Mouse (Mus musculus) midbrain, embryonic 11.5 days (tissue): ENCODE measurements at regions not wholly inside any gene's neighbourhood (a gene's known extent, or its start where the extent isn't known, plus 50 kb on each side); places are given as distances from the start of the nearest gene placed in this dataset.

Source experiments
- ATAC-seq: fragments of 200-750 bp; cut with Nextera tagmentation; 2 replicates; pipeline ENCODE4 v1.8.0; 2017; ENCODE audit warnings: moderate TSS enrichment, moderate library complexity; ENCODE audit not compliant: low FRiP score
- DNase-seq: peaks from one replicate; pipeline ENCODE4 v3.0.0; 2015; ENCODE audit warnings: low spot score; ENCODE audit errors: missing footprints
- H3K27ac ChIP-seq: fragments of 300-500 bp; sonication (generic); 2 replicates; pipeline ENCODE4 v1.5.1; 2014; ENCODE audit warnings: low read depth, low read length
- H3K27me3 ChIP-seq: fragments of 300-500 bp; sonication (generic); 2 replicates; pipeline ENCODE4 v1.6.1; 2014; ENCODE audit warnings: mild to moderate bottlenecking, low read length, moderate library complexity, mixed read lengths; ENCODE audit not compliant: control insufficient read depth, insufficient read depth
- H3K36me3 ChIP-seq: fragments of 300-500 bp; sonication (generic); 2 replicates; pipeline ENCODE4 v1.6.1; 2014; ENCODE audit warnings: mild to moderate bottlenecking, low read length, moderate library complexity, mixed read lengths; ENCODE audit not compliant: control insufficient read depth, insufficient read depth
- H3K4me1 ChIP-seq: fragments of 300-500 bp; sonication (generic); 2 replicates; pipeline ENCODE4 v1.6.1; 2014; ENCODE audit warnings: low read length; ENCODE audit not compliant: control insufficient read depth, insufficient read depth
- H3K4me2 ChIP-seq: fragments of 300-500 bp; sonication (generic); 2 replicates; pipeline ENCODE4 v1.6.1; 2014; ENCODE audit warnings: mild to moderate bottlenecking, moderate library complexity
- H3K4me3 ChIP-seq: fragments of 300-500 bp; sonication (generic); 2 replicates; pipeline ENCODE4 v1.5.1; 2014; ENCODE audit warnings: low read depth, low read length
- H3K9ac ChIP-seq: fragments of 300-500 bp; sonication (generic); 2 replicates; pipeline ENCODE4 v1.6.1; 2014; ENCODE audit warnings: low read length
- H3K9me3 ChIP-seq: fragments of 300-500 bp; sonication (generic); 2 replicates; pipeline ENCODE4 v1.6.1; 2016; ENCODE audit warnings: low read length; ENCODE audit not compliant: control insufficient read depth
- WGBS: fragments of 180-500 bp; shearing (Covaris S2); extraction: QIAGEN DNeasy Blood & Tissue Kit; methylation state at CpG from one replicate; pipeline ENCODE4 v1.1.7; 2014; 5-methylcytosine and 5-hydroxymethylcytosine counted together

GRCm38 (mm10) chr12:110187246-110188135 is 91.4 kb upstream of the Dio3 start:
- peak overlapping the region; percentile 65 for H3K4me2 ChIP-seq
- under 1% methylated on average over 49 of the region's 49 CpGs for WGBS
- peak overlapping the region; percentile 48 for H3K4me3 ChIP-seq
- H3K27me3 ChIP-seq, result peaks cover 22% of the 10 kb centered on the region
- H3K9ac ChIP-seq, result peak overlapping the region; percentile 74
- peaks cover 59% of the 10 kb centered on the region for H3K4me1 ChIP-seq
- H3K27ac ChIP-seq, result peak overlapping the region; percentile 93
- ATAC-seq, result peak; percentile 84
- DNase-seq, result peak; percentile 97
- no peaks in the 10 kb centered on the region for H3K9me3 ChIP-seq
- H3K36me3 ChIP-seq, result no peaks in the 10 kb centered on the region

- H3K27me3 ChIP-seq, result peaks cover 22% of the 10 kb centered on the region
- no peaks in the 10 kb centered on the region for H3K36me3 ChIP-seq
- peak overlapping the region; percentile 48 for H3K4me3 ChIP-seq
- 1% methylated on average over 29 of the region's 29 CpGs for WGBS
- peak overlapping the region; percentile 93 for H3K27ac ChIP-seq
- peaks cover 59% of the 10 kb centered on the region for H3K4me1 ChIP-seq
- DNase-seq (peak; percentile 97), ATAC-seq (no peak)
- H3K4me2 ChIP-seq, result peak overlapping the region; percentile 65
- H3K9ac ChIP-seq, result peak overlapping the region; percentile 74
- no peaks in the 10 kb centered on the region for H3K9me3 ChIP-seq
These were observed 90.7 kb upstream of the Dio3 start for GRCm38 (mm10) chr12:110188136-110188631.

- H3K4me2 ChIP-seq, result peak overlapping the region; percentile 65
- H3K36me3 ChIP-seq, result no peaks in the 10 kb centered on the region
- ATAC-seq, result no peak
- peaks cover 55% of the 10 kb centered on the region for H3K4me1 ChIP-seq
- no peaks in the 10 kb centered on the region for H3K9me3 ChIP-seq
- H3K27ac ChIP-seq, result peak overlapping the region; percentile 93
- WGBS, result 1% methylated on average over 35 of the region's 39 CpGs
- H3K4me3 ChIP-seq, result peak overlapping the region; percentile 48
- H3K9ac ChIP-seq, result peak overlapping the region; percentile 74
- peak; percentile 96 for DNase-seq
- peaks cover 22% of the 10 kb centered on the region for H3K27me3 ChIP-seq
These were observed 90.1 kb upstream of the Dio3 start for GRCm38 (mm10) chr12:110188641-110189328.

- under 1% methylated on average over 19 of the region's 19 CpGs for WGBS
- Histone ChIP-seq H3K9ac (peak overlapping the region; percentile 74), H3K27me3 (peaks cover 22% of the 10 kb centered on the region), H3K4me1 (peaks cover 50% of the 10 kb centered on the region), H3K9me3 (no peaks in the 10 kb centered on the region), H3K36me3 (no peaks in the 10 kb centered on the region), H3K27ac (peak overlapping the region; percentile 93), H3K4me3 (peak overlapping the region; percentile 48), H3K4me2 (peak overlapping the region; percentile 65)
- ATAC-seq, result no peak
- DNase-seq, result peak; percentile 96
These were observed 89.6 kb upstream of the Dio3 start for GRCm38 (mm10) chr12:110189329-110189642.

- no peak for ATAC-seq
- Histone ChIP-seq H3K4me1 (peaks cover 33% of the 10 kb centered on the region), H3K9me3 (no peaks in the 10 kb centered on the region), H3K36me3 (no peaks in the 10 kb centered on the region), H3K4me2 (no peak overlapping the region), H3K27ac (no peak overlapping the region), H3K4me3 (no peak overlapping the region), H3K27me3 (peaks cover 18% of the 10 kb centered on the region), H3K9ac (no peak overlapping the region)
- DNase-seq, result no peak
- 65% methylated on average over 8 of the region's 8 CpGs for WGBS
These were observed 86.7 kb upstream of the Dio3 start for GRCm38 (mm10) chr12:110192186-110192585.

GRCm38 (mm10) chr12:110197366-110197765 is 81.5 kb upstream of the Dio3 start:
- Histone ChIP-seq H3K36me3 (no peaks in the 10 kb centered on the region), H3K4me2 (no peak overlapping the region), H3K27ac (no peak overlapping the region), H3K9ac (no peak overlapping the region), H3K27me3 (no peaks in the 10 kb centered on the region; the same call in 1 of the 2 replicates), H3K4me1 (no peaks in the 10 kb centered on the region), H3K4me3 (no peak overlapping the region), H3K9me3 (no peaks in the 10 kb centered on the region)
- whole genome bisulfite sequencing, result 92% methylated on average over 3 of the region's 3 CpGs
- no peak for DNase-seq
- ATAC-seq, result no peak

- no peaks in the 10 kb centered on the region for H3K9me3 ChIP-seq
- no peak overlapping the region for H3K4me2 ChIP-seq
- no peaks in the 10 kb centered on the region for H3K4me1 ChIP-seq
- WGBS, result 94% methylated on average over 7 of the region's 7 CpGs
- no peak overlapping the region for H3K9ac ChIP-seq
- no peak overlapping the region for H3K4me3 ChIP-seq
- H3K36me3 ChIP-seq, result no peaks in the 10 kb centered on the region
- ATAC-seq (no peak), DNase-seq (no peak)
- H3K27ac ChIP-seq, result no peak overlapping the region
- no peaks in the 10 kb centered on the region; the same call in 1 of the 2 replicates for H3K27me3 ChIP-seq
These were observed 78.4 kb upstream of the Dio3 start for GRCm38 (mm10) chr12:110200471-110200870.

GRCm38 (mm10) chr12:110200887-110201286 is 78.0 kb upstream of the Dio3 start:
- Histone ChIP-seq H3K27me3 (no peaks in the 10 kb centered on the region), H3K4me1 (no peaks in the 10 kb centered on the region), H3K36me3 (no peaks in the 10 kb centered on the region), H3K9me3 (no peaks in the 10 kb centered on the region), H3K9ac (no peak overlapping the region), H3K4me2 (no peak overlapping the region), H3K27ac (no peak overlapping the region), H3K4me3 (no peak overlapping the region)
- ATAC-seq (no peak), DNase-seq (no peak)
- 81% methylated on average over 4 of the region's 4 CpGs for WGBS
